Mouse (Mus musculus): ENCODE measurements around the gene Cyth3. TPM values are rescaled to one million over a fixed set of nuclear protein-coding genes. Genes with fewer than 3 reads are reported as not detected.

Gene Cyth3
- polyA plus RNA-seq, 1 experiment from 2014 or later, result 25.1 TPM

- H3K4me3 ChIP-seq (ENCODE audit: inconsistent target), result no peak overlapping the region
- peaks cover 21% of the 10 kb centered on the region; the same call in 1 of the 2 replicates for H3K79me2 ChIP-seq (ENCODE audit: inconsistent target)
- 87% methylated on average over 5 of the region's 5 CpGs for WGBS (ENCODE audit: missing documents)
- H3K27ac ChIP-seq, result no peak overlapping the region
- H3K36me3 ChIP-seq (ENCODE audit: inconsistent target), result no peaks in the 10 kb centered on the region
Measured at GRCm38 (mm10) chr5:143676218-143676985, 54.2 kb downstream of the Cyth3 start.

- 95% methylated on average over 4 of the region's 4 CpGs for WGBS (ENCODE audit: missing documents)
- no peak overlapping the region for H3K4me3 ChIP-seq (ENCODE audit: inconsistent target)
Measured at GRCm38 (mm10) chr5:143677363-143677762, 55.1 kb downstream of the Cyth3 start.

GRCm38 (mm10) chr5:143678634-143679271 lies 56.5 kb downstream of the Cyth3 start:
- 69% methylated on average over 6 of the region's 6 CpGs for WGBS (ENCODE audit: missing documents)
- Histone ChIP-seq H3K36me3 (ENCODE audit: inconsistent target) (no peaks in the 10 kb centered on the region), H3K27ac (no peak overlapping the region), H3K79me2 (ENCODE audit: inconsistent target) (no peaks in the 10 kb centered on the region; the same call in 1 of the 2 replicates), H3K4me3 (ENCODE audit: inconsistent target) (no peak overlapping the region)

More at GRCm38 (mm10) chr5:143677363-143677762, 55.1 kb downstream of the Cyth3 start:
- H3K79me2 ChIP-seq (ENCODE audit: inconsistent target), result peaks cover 11% of the 10 kb centered on the region; the same call in 1 of the 2 replicates
- H3K27ac ChIP-seq, result no peak overlapping the region
- H3K36me3 ChIP-seq (ENCODE audit: inconsistent target), result no peaks in the 10 kb centered on the region

GRCm38 (mm10) chr5:143679654-143680053 lies 57.4 kb downstream of the Cyth3 start:
- no peak overlapping the region for H3K4me3 ChIP-seq (ENCODE audit: inconsistent target)
- H3K79me2 ChIP-seq (ENCODE audit: inconsistent target), result no peaks in the 10 kb centered on the region; the same call in 1 of the 2 replicates
- WGBS (ENCODE audit: missing documents), result 10% methylated on average over 6 of the region's 6 CpGs
- H3K27ac ChIP-seq, result no peak overlapping the region
- no peaks in the 10 kb centered on the region for H3K36me3 ChIP-seq (ENCODE audit: inconsistent target)

GRCm38 (mm10) chr5:143683696-143684095 lies 61.4 kb downstream of the Cyth3 start:
- Histone ChIP-seq H3K79me2 (ENCODE audit: inconsistent target) (no peaks in the 10 kb centered on the region), H3K36me3 (ENCODE audit: inconsistent target) (no peaks in the 10 kb centered on the region; the same call in 1 of the 2 replicates), H3K27ac (no peak overlapping the region), H3K4me3 (ENCODE audit: inconsistent target) (no peak overlapping the region)
- WGBS (ENCODE audit: missing documents), result 85% methylated on average over 6 of the region's 6 CpGs

- Histone ChIP-seq H3K79me2 (ENCODE audit: inconsistent target) (no peaks in the 10 kb centered on the region), H3K27ac (no peak overlapping the region), H3K4me3 (ENCODE audit: inconsistent target) (no peak overlapping the region), H3K36me3 (ENCODE audit: inconsistent target) (no peaks in the 10 kb centered on the region; the same call in 1 of the 2 replicates)
- WGBS (ENCODE audit: missing documents), result 94% methylated on average over 8 of the region's 8 CpGs
Measured at GRCm38 (mm10) chr5:143684911-143685390, 62.7 kb downstream of the Cyth3 start.

- Histone ChIP-seq H3K27ac (no peak overlapping the region), H3K4me3 (ENCODE audit: inconsistent target) (no peak overlapping the region), H3K36me3 (ENCODE audit: inconsistent target) (no peaks in the 10 kb centered on the region; the same call in 1 of the 2 replicates), H3K79me2 (ENCODE audit: inconsistent target) (no peaks in the 10 kb centered on the region)
- 92% methylated on average over 3 of the region's 3 CpGs for WGBS (ENCODE audit: missing documents)
Measured at GRCm38 (mm10) chr5:143686456-143686855, 64.2 kb downstream of the Cyth3 start.

GRCm38 (mm10) chr5:143687589-143687988 lies 65.3 kb downstream of the Cyth3 start:
- Histone ChIP-seq H3K36me3 (ENCODE audit: inconsistent target) (peaks cover 2% of the 10 kb centered on the region; the same call in 1 of the 2 replicates), H3K27ac (no peak overlapping the region), H3K79me2 (ENCODE audit: inconsistent target) (no peaks in the 10 kb centered on the region), H3K4me3 (ENCODE audit: inconsistent target) (no peak overlapping the region)
- WGBS (ENCODE audit: missing documents), result 28% methylated on average over 3 of the region's 3 CpGs

- Histone ChIP-seq H3K4me3 (ENCODE audit: inconsistent target) (no peak overlapping the region), H3K79me2 (ENCODE audit: inconsistent target) (no peaks in the 10 kb centered on the region)
- 93% methylated on average over 9 of the region's 9 CpGs for WGBS (ENCODE audit: missing documents)
Measured at GRCm38 (mm10) chr5:143690392-143690791, 68.1 kb downstream of the Cyth3 start.

GRCm38 (mm10) chr5:143690926-143691325 lies 68.7 kb downstream of the Cyth3 start:
- no peaks in the 10 kb centered on the region for H3K79me2 ChIP-seq (ENCODE audit: inconsistent target)
- 93% methylated on average over 5 of the region's 5 CpGs for WGBS (ENCODE audit: missing documents)
- H3K4me3 ChIP-seq (ENCODE audit: inconsistent target), result no peak overlapping the region
- H3K36me3 ChIP-seq (ENCODE audit: inconsistent target), result peaks cover 13% of the 10 kb centered on the region; the same call in 1 of the 2 replicates
- H3K27ac ChIP-seq, result no peak overlapping the region

More at GRCm38 (mm10) chr5:143690392-143690791, 68.1 kb downstream of the Cyth3 start:
- Histone ChIP-seq H3K36me3 (ENCODE audit: inconsistent target) (peaks cover 13% of the 10 kb centered on the region; the same call in 1 of the 2 replicates), H3K27ac (no peak overlapping the region)

- no peak overlapping the region for H3K4me3 ChIP-seq (ENCODE audit: inconsistent target)
- H3K79me2 ChIP-seq (ENCODE audit: inconsistent target), result no peaks in the 10 kb centered on the region
- 50% methylated on average over 3 of the region's 3 CpGs for WGBS (ENCODE audit: missing documents)
- no peak overlapping the region for H3K27ac ChIP-seq
- H3K36me3 ChIP-seq (ENCODE audit: inconsistent target), result 0 out of 2 replicates have a peak, but pooled peaks cover 13% of the 10 kb centered on the region
Measured at GRCm38 (mm10) chr5:143696323-143696722, 74.1 kb downstream of the Cyth3 start.

- Histone ChIP-seq H3K27ac (no peak overlapping the region), H3K4me3 (ENCODE audit: inconsistent target) (no peak overlapping the region), H3K79me2 (ENCODE audit: inconsistent target) (no peaks in the 10 kb centered on the region), H3K36me3 (ENCODE audit: inconsistent target) (peaks cover 13% of the 10 kb centered on the region; the same call in 1 of the 2 replicates)
- 47% methylated on average over 4 of the region's 4 CpGs for WGBS (ENCODE audit: missing documents)
Measured at GRCm38 (mm10) chr5:143698454-143698853, 76.2 kb downstream of the Cyth3 start.

GRCm38 (mm10) chr5:143700247-143700646 lies 78.0 kb downstream of the Cyth3 start:
- no peak overlapping the region for H3K4me3 ChIP-seq (ENCODE audit: inconsistent target)
- H3K27ac ChIP-seq, result no peak overlapping the region
- no peaks in the 10 kb centered on the region for H3K79me2 ChIP-seq (ENCODE audit: inconsistent target)
- 91% methylated on average over 5 of the region's 5 CpGs for WGBS (ENCODE audit: missing documents)
- peaks cover 12% of the 10 kb centered on the region; the same call in 1 of the 2 replicates for H3K36me3 ChIP-seq (ENCODE audit: inconsistent target)

GRCm38 (mm10) chr5:143701074-143701473 lies 78.8 kb downstream of the Cyth3 start:
- 96% methylated on average over 10 of the region's 10 CpGs for WGBS (ENCODE audit: missing documents)
- peaks cover 12% of the 10 kb centered on the region; the same call in 1 of the 2 replicates for H3K36me3 ChIP-seq (ENCODE audit: inconsistent target)
- H3K27ac ChIP-seq, result no peak overlapping the region
- no peak overlapping the region for H3K4me3 ChIP-seq (ENCODE audit: inconsistent target)
- no peaks in the 10 kb centered on the region for H3K79me2 ChIP-seq (ENCODE audit: inconsistent target)
